Mouse (Mus musculus): ENCODE measurements at regions not wholly inside any gene's neighbourhood (a gene's known extent, or its start where the extent isn't known, plus 50 kb on each side); places are given as distances from the start of the nearest gene placed in this dataset.
"Not testable (repeated sequence)": the region's sequence is repeated elsewhere in the genome, so short reads cannot be mapped to it uniquely, and the experiment has no call there.

GRCm38 (mm10) chr11:91262216-91262615, 315.1 kb downstream of the Kif2b start:
- no peak for DNase-seq (ENCODE audit: low read depth in 3 of 3, low spot score in 3 of 3)
- ATAC-seq (ENCODE audit: insufficient read depth): no peak
- H3K4me3 ChIP-seq (ENCODE audit: insufficient read depth in 1 of 2, low read depth in 2 of 2, low read length in 2 of 2): no peak overlapping the region
- H3K4me2 ChIP-seq (ENCODE audit: low read depth): no peak overlapping the region
- H3K9me3 ChIP-seq (ENCODE audit: control insufficient read depth, low read length): no peaks in the 10 kb centered on the region
- no peaks in the 10 kb centered on the region for H3K27me3 ChIP-seq (ENCODE audit: control insufficient read depth, insufficient read depth, low read length)
- H3K36me3 ChIP-seq (replicated peaks; ENCODE audit: control insufficient read depth, insufficient read depth, low read depth): no peaks in the 10 kb centered on the region
- no peak overlapping the region for H3K27ac ChIP-seq
- no peak for TF ChIP-seq EP300 (IDR thresholded peaks at IDR 0.05; ENCODE audit: low read depth)
- no peak for TF ChIP-seq CTCF (IDR thresholded peaks at IDR 0.05; ENCODE audit: low read depth)
- no peak overlapping the region for H3K9ac ChIP-seq (replicated peaks)
- no peaks in the 10 kb centered on the region for H3K4me1 ChIP-seq (replicated peaks; ENCODE audit: control insufficient read depth in 2 of 2, insufficient read depth in 2 of 2, low read length in 1 of 2)
- 47% methylated on average over 4 of the region's 4 CpGs for WGBS (ENCODE audit: insufficient replicate concordance)

- H3K27ac ChIP-seq; ATAC-seq (ENCODE audit: insufficient read depth); H3K36me3 ChIP-seq (replicated peaks; ENCODE audit: control insufficient read depth, insufficient read depth, low read depth); H3K4me1 ChIP-seq (replicated peaks; ENCODE audit: control insufficient read depth in 2 of 2, insufficient read depth in 2 of 2, low read length in 1 of 2); H3K4me3 ChIP-seq (ENCODE audit: insufficient read depth in 1 of 2, low read depth in 2 of 2, low read length in 2 of 2); H3K9ac ChIP-seq (replicated peaks); H3K27me3 ChIP-seq (ENCODE audit: control insufficient read depth, insufficient read depth, low read length); H3K4me2 ChIP-seq (ENCODE audit: low read depth); H3K9me3 ChIP-seq (ENCODE audit: control insufficient read depth, low read length); DNase-seq (ENCODE audit: low read depth in 3 of 3, low spot score in 3 of 3): not testable (repeated sequence)
- 39% methylated on average over 3 of the region's 3 CpGs for WGBS (ENCODE audit: insufficient replicate concordance)
Observed at GRCm38 (mm10) chr11:91242061-91242460, 335.3 kb downstream of the Kif2b start.

GRCm38 (mm10) chr11:91216158-91216557, 361.2 kb downstream of the Kif2b start:
- 67% methylated on average over 1 of the region's 1 CpGs for WGBS (ENCODE audit: insufficient replicate concordance)
- no peak overlapping the region for H3K4me3 ChIP-seq (ENCODE audit: insufficient read depth in 1 of 2, low read depth in 2 of 2, low read length in 2 of 2)
- no peaks in the 10 kb centered on the region for H3K27me3 ChIP-seq (ENCODE audit: control insufficient read depth, insufficient read depth, low read length)
- H3K36me3 ChIP-seq (replicated peaks; ENCODE audit: control insufficient read depth, insufficient read depth, low read depth): no peaks in the 10 kb centered on the region
- no peaks in the 10 kb centered on the region for H3K4me1 ChIP-seq (replicated peaks; ENCODE audit: control insufficient read depth in 2 of 2, insufficient read depth in 2 of 2, low read length in 1 of 2)
- TF ChIP-seq EP300 (IDR thresholded peaks at IDR 0.05; ENCODE audit: low read depth) (no peak), CTCF (IDR thresholded peaks at IDR 0.05; ENCODE audit: low read depth) (no peak)
- DNase-seq (ENCODE audit: low read depth in 3 of 3, low spot score in 3 of 3) (no peak), ATAC-seq (ENCODE audit: insufficient read depth) (no peak)
- no peak overlapping the region for H3K4me2 ChIP-seq (ENCODE audit: low read depth)
- no peak overlapping the region for H3K27ac ChIP-seq
- H3K9me3 ChIP-seq (ENCODE audit: control insufficient read depth, low read length): no peaks in the 10 kb centered on the region
- no peak overlapping the region for H3K9ac ChIP-seq (replicated peaks)

- DNase-seq (ENCODE audit: low read depth in 3 of 3, low spot score in 3 of 3) (no peak), ATAC-seq (ENCODE audit: insufficient read depth) (no peak)
- no peaks in the 10 kb centered on the region for H3K9me3 ChIP-seq (ENCODE audit: control insufficient read depth, low read length)
- H3K4me1 ChIP-seq (replicated peaks; ENCODE audit: control insufficient read depth in 2 of 2, insufficient read depth in 2 of 2, low read length in 1 of 2): no peaks in the 10 kb centered on the region
- H3K4me3 ChIP-seq (ENCODE audit: insufficient read depth in 1 of 2, low read depth in 2 of 2, low read length in 2 of 2): no peak overlapping the region
- no peaks in the 10 kb centered on the region for H3K36me3 ChIP-seq (replicated peaks; ENCODE audit: control insufficient read depth, insufficient read depth, low read depth)
- no peak overlapping the region for H3K27ac ChIP-seq
- no peak overlapping the region for H3K4me2 ChIP-seq (ENCODE audit: low read depth)
- 53% methylated on average over 2 of the region's 2 CpGs for WGBS (ENCODE audit: insufficient replicate concordance)
- H3K9ac ChIP-seq (replicated peaks): no peak overlapping the region
- no peaks in the 10 kb centered on the region for H3K27me3 ChIP-seq (ENCODE audit: control insufficient read depth, insufficient read depth, low read length)
- no peak for TF ChIP-seq EP300 (IDR thresholded peaks at IDR 0.05; ENCODE audit: low read depth)
- no peak for TF ChIP-seq CTCF (IDR thresholded peaks at IDR 0.05; ENCODE audit: low read depth)
Observed at GRCm38 (mm10) chr11:91213104-91213503, 364.3 kb downstream of the Kif2b start.

GRCm38 (mm10) chr11:91206470-91206869, 370.9 kb downstream of the Kif2b start:
- ATAC-seq (ENCODE audit: insufficient read depth): no peak
- H3K27ac ChIP-seq: no peak overlapping the region
- WGBS (ENCODE audit: insufficient replicate concordance): 48% methylated on average over 7 of the region's 7 CpGs

More at GRCm38 (mm10) chr11:91206470-91206869, 370.9 kb downstream of the Kif2b start:
- no peaks in the 10 kb centered on the region for H3K36me3 ChIP-seq (replicated peaks; ENCODE audit: control insufficient read depth, insufficient read depth, low read depth)
- H3K9me3 ChIP-seq (ENCODE audit: control insufficient read depth, low read length): no peaks in the 10 kb centered on the region
- no peaks in the 10 kb centered on the region for H3K4me1 ChIP-seq (replicated peaks; ENCODE audit: control insufficient read depth in 2 of 2, insufficient read depth in 2 of 2, low read length in 1 of 2)
- TF ChIP-seq EP300 (IDR thresholded peaks at IDR 0.05; ENCODE audit: low read depth) (no peak), CTCF (IDR thresholded peaks at IDR 0.05; ENCODE audit: low read depth) (no peak)
- no peak overlapping the region for H3K4me3 ChIP-seq (ENCODE audit: insufficient read depth in 1 of 2, low read depth in 2 of 2, low read length in 2 of 2)
- no peak overlapping the region for H3K9ac ChIP-seq (replicated peaks)
- no peaks in the 10 kb centered on the region for H3K27me3 ChIP-seq (ENCODE audit: control insufficient read depth, insufficient read depth, low read length)
- no peak overlapping the region for H3K4me2 ChIP-seq (ENCODE audit: low read depth)
- DNase-seq (ENCODE audit: low read depth in 3 of 3, low spot score in 3 of 3): no peak
